Mouse (Mus musculus): Measurements from ENCODE around the gene Rinl. TPM values are rescaled to one million over a fixed set of nuclear protein-coding genes. Genes with fewer than 3 reads are reported as not detected.

Gene Rinl
- total and polyA plus RNA-seq, 3 experiments = 1.3 to 3.2 (median 2.0) TPM

- peak in 1 of 2 experiments; percentile 58 for DNase-seq
- intact Hi-C loops (cut with DNase I) = no loop called here
- Histone ChIP-seq H3K4me1 (ENCODE audit: control insufficient read depth, insufficient read depth, low read length) (peaks cover 12% of the 10 kb centered on the region), H3K27ac (peak overlapping the region; percentile 94), H3K79me2 (replicated peaks; ENCODE audit: control insufficient read depth, insufficient read depth, low read length) (no peaks in the 10 kb centered on the region), H3K4me3 (no peak overlapping the region), H3K36me3 (ENCODE audit: control insufficient read depth, insufficient read depth, low read length) (no peaks in the 10 kb centered on the region), H3K27me3 (ENCODE audit: control insufficient read depth, insufficient read depth, low read length) (no peaks in the 10 kb centered on the region), H3K9ac (ENCODE audit: low read depth, low read length) (no peak overlapping the region)
- TF ChIP-seq EP300 (IDR thresholded peaks at IDR 0.05; ENCODE audit: insufficient read depth, low read depth, low read length) (no peak), POLR2A (IDR thresholded peaks at IDR 0.05; ENCODE audit: insufficient read depth, low read depth, low read length) (no peak), CTCF (IDR thresholded peaks at IDR 0.05) (peak; percentile 48)
- WGBS = 27% methylated on average over 10 of the region's 10 CpGs
These were observed 13.3 kb downstream of the Rinl start for GRCm38 (mm10) chr7:28801901-28802670.

DNA sequence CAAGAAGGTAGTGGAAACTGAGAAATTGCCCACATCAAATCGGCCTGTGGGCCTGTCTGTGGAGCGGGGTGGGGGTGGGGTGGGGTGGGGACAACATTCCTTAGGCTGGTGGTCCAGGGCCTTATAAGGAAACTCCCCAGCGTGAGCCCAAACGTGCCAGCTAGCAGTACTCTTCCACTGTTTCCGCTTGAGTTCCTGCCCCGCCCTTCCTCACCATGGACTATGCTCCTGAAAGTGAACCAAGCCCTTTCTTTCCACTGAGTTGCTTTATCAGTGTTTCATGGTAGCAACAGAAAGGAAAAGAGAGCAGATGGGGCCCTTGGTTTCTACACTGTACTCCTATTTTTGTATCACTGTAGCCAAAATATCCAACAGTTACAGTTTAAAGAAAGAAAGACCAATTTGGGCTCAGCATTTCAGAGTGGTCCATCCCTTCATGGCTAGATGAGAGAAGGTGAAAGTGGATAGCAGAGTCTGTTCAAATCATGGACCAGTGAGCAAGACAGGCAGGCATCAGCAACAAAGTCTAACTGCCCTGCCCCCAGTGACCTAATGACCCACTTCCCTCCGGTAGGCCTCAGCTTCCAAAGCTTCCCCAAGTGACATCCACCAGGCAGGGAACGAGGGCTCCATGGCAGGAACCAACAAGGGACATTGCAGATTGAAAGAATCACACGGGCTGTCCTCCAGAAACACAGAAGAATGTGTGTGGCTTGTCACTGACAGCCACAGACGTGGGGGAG is 14.2 kb downstream of the Rinl start:
- intact Hi-C loops (cut with DNase I) = no loop called here
- Histone ChIP-seq H3K79me2 (replicated peaks; ENCODE audit: control insufficient read depth, insufficient read depth, low read length) (no peaks in the 10 kb centered on the region), H3K27ac (peak overlapping the region; percentile 94), H3K4me3 (no peak overlapping the region), H3K36me3 (ENCODE audit: control insufficient read depth, insufficient read depth, low read length) (no peaks in the 10 kb centered on the region), H3K9ac (ENCODE audit: low read depth, low read length) (no peak overlapping the region), H3K4me1 (ENCODE audit: control insufficient read depth, insufficient read depth, low read length) (peaks cover 14% of the 10 kb centered on the region), H3K27me3 (ENCODE audit: control insufficient read depth, insufficient read depth, low read length) (no peaks in the 10 kb centered on the region)
- no peak for TF ChIP-seq POLR2A (IDR thresholded peaks at IDR 0.05; ENCODE audit: insufficient read depth, low read depth, low read length)
- peak; percentile 39; the same call in 1 of the 2 replicates for TF ChIP-seq EP300 (IDR thresholded peaks at IDR 0.05; ENCODE audit: insufficient read depth, low read depth, low read length)
- TF ChIP-seq CTCF (IDR thresholded peaks at IDR 0.05) = no peak
- DNase-seq = peak in 1 of 2 experiments; percentile 65
- WGBS = 17% methylated on average over 10 of the region's 10 CpGs

DNA sequence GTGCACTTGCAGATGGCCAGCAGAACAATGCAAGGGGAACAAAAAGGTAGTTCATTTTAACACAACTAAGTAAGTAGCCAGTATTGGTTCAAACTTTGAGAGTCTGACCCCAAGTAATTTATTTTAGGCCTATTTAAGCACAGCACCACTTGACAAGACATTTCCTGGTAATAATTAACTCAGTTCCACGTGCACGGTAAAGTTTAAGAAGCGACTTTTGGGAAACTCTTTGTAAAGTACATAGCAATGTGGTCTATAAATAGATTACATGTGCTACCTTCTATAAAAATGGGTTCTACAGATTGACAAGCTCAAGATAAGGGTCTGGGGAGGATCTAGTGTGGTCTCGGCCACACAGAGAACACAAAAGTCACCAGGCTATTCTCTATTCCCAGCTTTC is 15.0 kb downstream of the Rinl start:
- Histone ChIP-seq H3K4me3 (no peak overlapping the region), H3K4me1 (ENCODE audit: control insufficient read depth, insufficient read depth, low read length) (peaks cover 16% of the 10 kb centered on the region), H3K36me3 (ENCODE audit: control insufficient read depth, insufficient read depth, low read length) (no peaks in the 10 kb centered on the region), H3K79me2 (replicated peaks; ENCODE audit: control insufficient read depth, insufficient read depth, low read length) (no peaks in the 10 kb centered on the region), H3K27me3 (ENCODE audit: control insufficient read depth, insufficient read depth, low read length) (no peaks in the 10 kb centered on the region), H3K27ac (peak overlapping the region; percentile 94), H3K9ac (ENCODE audit: low read depth, low read length) (no peak overlapping the region)
- DNase-seq = no peak
- 49% methylated on average over 4 of the region's 4 CpGs for WGBS
- intact Hi-C loops (cut with DNase I) = no loop called here
- TF ChIP-seq CTCF (IDR thresholded peaks at IDR 0.05) = no peak
- TF ChIP-seq EP300 (IDR thresholded peaks at IDR 0.05; ENCODE audit: insufficient read depth, low read depth, low read length) = no peak
- TF ChIP-seq POLR2A (IDR thresholded peaks at IDR 0.05; ENCODE audit: insufficient read depth, low read depth, low read length) = no peak

DNA sequence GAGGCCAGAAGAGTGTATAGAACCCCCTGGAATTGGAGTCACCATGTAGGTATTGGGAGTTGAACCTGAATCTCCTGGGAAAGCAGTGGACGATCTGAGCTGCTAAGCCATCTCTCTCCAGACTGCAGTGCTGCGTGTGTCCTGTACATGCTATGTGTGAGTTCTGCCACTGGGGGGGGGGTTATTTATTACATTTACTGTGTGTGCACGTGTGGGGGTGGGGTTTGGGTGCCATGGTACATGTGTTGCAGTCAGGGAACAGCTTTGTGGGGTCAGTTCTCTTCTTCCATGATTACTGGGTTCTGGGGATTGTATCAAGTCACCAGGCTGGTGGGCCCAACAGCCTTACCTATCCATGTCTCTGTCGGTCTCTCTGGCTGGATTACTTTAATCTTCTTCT is 18.1 kb downstream of the Rinl start:
- Histone ChIP-seq H3K4me3 (no peak overlapping the region), H3K27ac (peak overlapping the region; percentile 15; the same call in 1 of the 2 replicates), H3K27me3 (ENCODE audit: control insufficient read depth, insufficient read depth, low read length) (no peaks in the 10 kb centered on the region), H3K79me2 (replicated peaks; ENCODE audit: control insufficient read depth, insufficient read depth, low read length) (no peaks in the 10 kb centered on the region), H3K9ac (ENCODE audit: low read depth, low read length) (no peak overlapping the region), H3K36me3 (ENCODE audit: control insufficient read depth, insufficient read depth, low read length) (peaks cover under 1% of the 10 kb centered on the region; the same call in 1 of the 2 replicates), H3K4me1 (ENCODE audit: control insufficient read depth, insufficient read depth, low read length) (peaks cover 16% of the 10 kb centered on the region)
- WGBS = 50% methylated on average over 4 of the region's 4 CpGs
- no peak for DNase-seq
- intact Hi-C loops (cut with DNase I) = no loop called here
- TF ChIP-seq POLR2A (IDR thresholded peaks at IDR 0.05; ENCODE audit: insufficient read depth, low read depth, low read length) = no peak
- TF ChIP-seq CTCF (IDR thresholded peaks at IDR 0.05) = peak; percentile 20; the same call in 1 of the 2 replicates

DNA sequence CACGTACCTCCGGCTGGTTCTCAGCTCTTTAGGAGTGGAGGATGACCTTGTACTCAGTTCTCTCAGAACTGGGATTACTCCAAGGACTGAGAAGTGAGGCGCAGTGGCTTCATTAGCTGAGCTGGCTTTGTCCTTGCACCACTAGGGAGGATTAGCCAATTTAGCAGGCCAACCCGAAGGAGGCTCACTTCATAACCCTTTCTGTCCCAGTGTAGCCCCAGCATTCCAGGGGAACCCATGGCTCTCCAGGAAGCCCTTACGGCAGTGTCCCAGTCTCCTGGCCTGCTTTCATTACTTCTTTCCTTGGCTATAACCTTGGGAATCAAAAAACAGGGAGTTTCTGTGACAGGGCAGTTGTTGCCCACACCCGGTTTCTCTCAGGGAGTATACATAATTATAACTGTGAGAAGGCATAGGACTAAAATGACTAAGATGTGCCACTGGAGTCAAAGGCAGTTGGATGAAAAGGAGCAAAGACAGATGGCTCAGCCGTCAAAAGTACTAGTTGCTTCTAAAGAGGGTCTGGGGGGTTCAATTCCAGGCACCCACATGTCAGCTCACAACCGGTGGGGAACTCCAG is 19.0 kb downstream of the Rinl start:
- peaks cover 13% of the 10 kb centered on the region for H3K4me1 ChIP-seq (ENCODE audit: control insufficient read depth, insufficient read depth, low read length)
- TF ChIP-seq EP300 (IDR thresholded peaks at IDR 0.05; ENCODE audit: insufficient read depth, low read depth, low read length) (0 out of 2 replicates have a peak, but pooled peaks have one; percentile 12), CTCF (IDR thresholded peaks at IDR 0.05) (no peak), POLR2A (IDR thresholded peaks at IDR 0.05; ENCODE audit: insufficient read depth, low read depth, low read length) (peak; percentile 41; the same call in 1 of the 2 replicates)
- no peaks in the 10 kb centered on the region for H3K79me2 ChIP-seq (replicated peaks; ENCODE audit: control insufficient read depth, insufficient read depth, low read length)
- peak overlapping the region; percentile 94 for H3K9ac ChIP-seq (ENCODE audit: low read depth, low read length)
- H3K36me3 ChIP-seq (ENCODE audit: control insufficient read depth, insufficient read depth, low read length) = peaks cover 5% of the 10 kb centered on the region
- WGBS = 23% methylated on average over 6 of the region's 8 CpGs
- no peaks in the 10 kb centered on the region for H3K27me3 ChIP-seq (ENCODE audit: control insufficient read depth, insufficient read depth, low read length)
- peak in 1 of 2 experiments; percentile 63 for DNase-seq
- intact Hi-C loops (cut with DNase I) = no loop called here
- peak overlapping the region; percentile 93 for H3K4me3 ChIP-seq
- peak overlapping the region; percentile 99 for H3K27ac ChIP-seq

All from heart, adult 2 months (tissue).